Mouse (Mus musculus): ENCODE results near the gene Hcrtr2.

Hcrtr2 gene

DNA sequence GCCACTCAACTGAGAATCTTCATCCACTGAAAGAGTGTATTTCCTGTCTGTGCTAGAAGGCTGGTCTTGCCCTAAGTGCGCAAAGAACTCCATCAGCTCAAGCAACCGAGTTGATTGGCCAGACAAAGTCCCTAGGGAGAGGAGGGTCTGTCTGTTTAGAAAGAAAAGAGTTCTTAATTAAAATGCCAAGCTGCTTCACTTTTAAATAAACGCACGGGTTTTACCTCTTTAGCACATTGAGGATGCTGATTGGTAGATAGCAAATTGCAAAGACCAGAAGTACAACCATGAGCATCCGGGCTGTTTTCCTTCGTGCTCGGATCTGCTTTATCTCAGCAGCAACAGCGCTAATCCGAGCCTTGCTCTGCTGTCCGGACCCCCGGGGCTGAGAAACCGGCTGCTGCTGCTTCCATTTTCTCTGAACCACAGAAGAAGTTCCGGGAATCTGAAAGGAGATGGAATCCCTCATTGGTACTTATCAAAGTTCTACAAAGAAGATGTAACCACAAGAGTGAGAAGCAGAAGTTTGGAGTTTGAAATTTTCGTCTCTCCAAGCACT lies 87.6 kb downstream of the Hcrtr2 start:
- peak; percentile 44 for DNase-seq (ENCODE audit: low read depth, low spot score)

GRCm38 (mm10) chr9:76234899-76235298 lies 88.8 kb downstream of the Hcrtr2 start:
- DNase-seq (ENCODE audit: low read depth, low spot score) = no peak

GRCm38 (mm10) chr9:76230400-76230799 lies 93.3 kb downstream of the Hcrtr2 start:
- DNase-seq (ENCODE audit: low read depth, low spot score) = no peak

DNA sequence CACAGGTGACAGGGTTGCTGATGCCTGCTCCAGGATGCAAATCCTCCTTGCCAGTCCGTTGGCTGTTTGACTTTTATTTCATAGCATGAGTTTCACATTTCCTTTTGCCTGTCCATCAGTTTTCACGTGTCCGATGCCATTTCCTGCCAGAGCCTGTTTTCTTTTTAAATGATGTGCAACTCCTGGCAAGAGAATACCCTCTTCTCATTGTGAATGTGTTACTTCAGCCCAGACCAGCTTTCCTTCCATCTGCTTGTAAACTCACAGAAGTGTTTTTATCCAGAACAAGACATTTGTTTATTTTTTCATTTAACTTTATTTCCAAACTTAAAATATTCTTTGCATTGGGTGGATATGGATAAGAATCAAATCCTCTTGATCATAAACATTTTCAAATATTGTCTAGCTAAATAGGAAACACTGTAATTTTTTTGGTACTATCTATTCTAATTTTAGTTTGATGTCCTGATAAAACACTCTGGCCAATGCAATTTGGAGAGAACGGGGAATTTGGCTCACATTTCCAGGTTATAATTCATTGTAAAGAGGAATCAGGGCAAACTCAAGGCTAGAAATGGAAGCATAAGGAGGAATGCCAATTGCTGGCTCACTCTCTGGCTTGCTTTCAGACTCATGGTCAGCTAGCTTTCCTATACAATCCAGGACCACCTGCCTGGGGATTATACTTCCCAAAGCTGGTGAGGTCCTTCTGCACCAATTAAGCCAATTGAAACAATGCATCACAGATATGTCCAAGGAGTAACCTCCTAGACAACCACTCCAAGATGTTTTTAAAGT lies 106.3 kb downstream of the Hcrtr2 start:
- DNase-seq (ENCODE audit: low read depth, low spot score) = no peak

- no peak for DNase-seq (ENCODE audit: low read depth, low spot score)
Measured at GRCm38 (mm10) chr9:76214678-76215077, 109.0 kb downstream of the Hcrtr2 start.

DNA sequence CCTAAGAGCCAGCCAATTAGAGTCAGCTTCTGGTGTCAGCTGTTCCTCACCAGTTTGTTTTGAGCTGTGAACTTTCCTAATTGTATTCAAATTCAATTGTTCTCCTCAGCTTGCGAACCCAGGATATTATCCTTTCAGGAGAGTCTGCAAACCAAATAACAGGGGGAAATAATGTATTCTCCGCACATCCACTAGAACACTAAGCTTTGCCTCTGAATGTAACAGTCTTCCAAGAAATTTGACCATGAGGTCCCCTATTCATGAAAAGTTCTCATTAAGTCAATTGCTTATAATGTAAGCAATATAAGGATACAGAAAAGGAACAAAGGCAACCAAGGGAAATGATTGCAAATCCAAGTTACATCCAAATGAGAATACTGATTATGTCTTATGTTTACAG lies 110.1 kb downstream of the Hcrtr2 start, which contains the start of gene Gfral:
Gfral (minus strand) TSS at position 101 of the 400 bp plus-strand sequence.
- no peak for DNase-seq (ENCODE audit: low read depth, low spot score)

- DNase-seq (ENCODE audit: low read depth, low spot score) = peak; percentile 44
Measured at GRCm38 (mm10) chr9:76196917-76197316, 126.7 kb downstream of the Hcrtr2 start.

GRCm38 (mm10) chr9:76179221-76179620 lies 144.4 kb downstream of the Hcrtr2 start:
- no peak for DNase-seq (ENCODE audit: low read depth, low spot score)
